Mouse (Mus musculus): ENCODE data around the gene Gm20388.

The Gm20388 gene

DNA sequence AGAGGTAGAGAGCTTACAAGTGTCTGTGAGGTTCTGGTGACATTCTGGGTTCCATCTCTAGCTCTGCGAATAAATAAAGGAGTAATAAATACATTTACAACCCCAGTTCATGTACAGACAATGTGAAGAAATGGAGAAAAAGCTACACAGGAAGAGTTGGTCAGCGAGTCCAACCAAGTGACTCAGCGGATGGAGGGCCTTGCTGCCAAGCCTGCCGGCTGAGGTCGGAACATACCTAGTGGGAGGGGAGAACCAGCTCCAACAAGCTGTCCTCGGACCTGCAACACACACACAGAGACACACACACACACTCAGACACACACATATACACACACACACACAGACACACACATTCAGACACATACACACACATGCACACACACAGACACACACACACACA, 1118.4 kb downstream of the Gm20388 start:
- DNase-seq, result no peak

DNA sequence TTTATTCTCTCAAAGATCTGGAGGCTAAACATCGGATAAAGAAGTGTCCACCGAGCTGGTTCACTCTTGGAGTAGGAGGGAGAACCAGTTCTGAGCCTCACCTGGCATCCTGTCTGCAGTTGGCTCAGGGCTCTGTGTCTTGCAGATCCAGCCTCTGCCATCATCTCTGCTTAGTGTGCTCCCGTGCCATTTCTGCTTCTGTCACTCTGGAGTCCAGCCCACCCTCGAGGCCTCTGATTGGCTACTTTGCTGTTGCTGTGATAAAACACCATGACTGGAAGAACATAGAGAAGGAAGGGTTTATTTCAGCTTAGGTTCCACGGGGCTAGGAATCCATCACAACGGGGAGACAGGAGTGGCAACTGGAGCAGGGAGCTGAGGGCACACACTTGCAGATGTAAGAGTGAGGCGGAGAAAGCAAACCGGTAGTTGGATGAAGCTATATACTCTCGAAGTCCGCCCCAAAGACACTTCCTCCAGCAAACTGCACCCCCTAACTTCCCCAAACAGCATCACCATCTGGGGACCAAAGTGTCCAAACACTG, 1119.9 kb downstream of the Gm20388 start:
- DNase-seq, result no peak

DNA sequence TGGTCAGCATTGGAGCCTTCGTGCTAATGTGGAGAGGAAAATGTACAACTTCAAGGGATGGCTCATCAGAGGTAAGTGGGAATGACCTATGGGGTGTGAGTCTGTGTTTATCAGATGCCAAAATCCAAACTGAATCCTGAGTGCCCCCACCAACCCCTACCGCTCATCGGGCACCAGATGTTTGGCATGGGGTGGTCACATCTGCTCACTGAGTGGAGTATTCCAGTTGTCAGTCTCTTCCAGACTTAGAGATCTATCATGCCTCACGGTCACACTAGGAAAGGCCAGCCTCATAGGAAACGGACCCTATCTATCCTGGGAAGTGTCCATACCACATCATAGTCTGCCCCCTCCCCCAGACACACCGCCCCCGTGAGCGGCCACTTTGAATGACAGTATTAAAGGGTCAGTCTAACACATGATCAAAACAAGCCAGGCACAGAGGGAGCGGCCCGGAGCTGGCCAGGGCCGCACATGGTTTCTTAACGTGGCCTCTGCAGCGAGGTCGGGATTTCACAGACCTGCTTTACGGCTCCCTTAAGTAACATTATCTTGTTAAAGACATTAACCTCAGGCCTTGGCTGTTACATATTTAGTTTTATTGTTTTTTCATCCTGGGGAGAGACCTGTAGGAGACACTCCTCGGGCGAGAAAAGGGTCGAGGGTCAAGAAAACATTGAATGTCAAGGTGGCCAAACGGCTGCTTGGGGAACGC, 1122.8 kb downstream of the Gm20388 start:
- no peak for DNase-seq

DNA sequence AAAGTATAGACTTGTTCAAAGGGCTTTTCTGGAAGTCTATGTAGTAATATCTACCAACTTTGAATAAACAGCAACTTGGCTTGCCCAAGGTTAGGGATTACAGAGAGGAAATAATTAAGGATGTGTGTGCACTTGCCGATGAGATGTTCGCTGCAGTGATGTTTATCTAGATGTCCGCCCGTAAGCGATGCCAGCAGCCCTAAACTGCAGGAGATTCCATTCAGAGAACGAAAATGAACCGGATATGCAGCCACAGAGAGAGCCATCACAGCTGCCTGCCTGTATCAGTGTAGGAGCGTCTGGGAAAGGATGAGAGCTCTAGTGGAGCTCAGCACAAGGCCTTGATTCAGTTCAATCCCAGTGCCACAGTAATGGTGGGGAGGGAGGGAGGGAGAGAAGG, 1125.0 kb downstream of the Gm20388 start:
- DNase-seq, result no peak

DNA sequence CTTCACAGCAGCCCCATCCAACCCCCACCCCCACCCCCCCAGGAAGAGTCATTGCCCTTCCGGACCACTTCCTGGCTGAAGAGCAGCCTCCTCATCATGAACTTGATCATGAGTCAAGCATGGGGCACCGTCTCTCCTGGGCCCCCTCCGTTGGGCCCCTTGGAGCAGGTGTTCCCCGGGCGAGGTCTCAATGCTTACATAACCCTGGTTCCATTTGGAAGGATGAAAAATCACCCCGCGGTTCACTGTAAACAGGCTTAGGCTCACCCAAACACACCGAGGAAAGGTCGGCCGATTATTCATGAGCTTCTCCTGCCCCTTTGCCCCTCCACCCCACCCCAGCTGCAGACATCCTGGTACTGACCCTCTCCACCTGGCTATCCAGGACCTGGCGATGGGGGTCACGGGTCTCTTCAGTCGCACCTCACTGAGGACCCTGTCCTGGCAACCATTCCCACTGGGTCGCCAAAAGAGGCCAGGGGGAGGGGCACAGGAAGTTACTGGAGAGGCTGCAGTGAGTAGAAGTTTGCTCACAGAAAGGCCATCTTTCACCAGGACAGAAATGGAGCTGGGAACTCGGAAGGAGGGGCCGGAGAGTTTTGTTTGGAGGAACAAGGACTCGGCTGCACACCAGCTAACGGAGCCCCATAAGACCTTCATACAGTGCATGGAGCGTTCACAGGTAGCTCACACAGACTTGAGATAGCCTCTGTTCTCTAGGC, 1133.2 kb downstream of the Gm20388 start:
- no peak for DNase-seq

DNA sequence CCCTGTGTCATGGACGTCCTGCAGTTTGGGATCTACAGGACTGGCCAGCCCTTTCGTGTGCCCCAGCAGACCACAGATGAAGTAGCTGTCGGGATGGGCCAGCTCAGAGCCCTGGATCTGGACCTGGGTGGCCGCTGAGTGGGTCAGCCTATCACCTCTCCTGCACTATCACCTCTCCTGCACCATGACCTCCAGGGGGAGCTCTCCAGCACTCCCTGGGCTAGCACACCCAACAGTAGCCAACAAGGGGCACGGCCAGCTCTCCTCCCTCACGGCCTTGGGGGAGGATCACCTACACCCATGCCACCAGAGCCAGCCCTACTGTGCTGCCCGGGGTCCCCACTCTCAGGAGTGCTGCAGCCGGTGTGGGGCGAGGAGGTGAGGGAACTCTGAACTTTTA, 1136.8 kb downstream of the Gm20388 start:
- DNase-seq, result no peak

DNA sequence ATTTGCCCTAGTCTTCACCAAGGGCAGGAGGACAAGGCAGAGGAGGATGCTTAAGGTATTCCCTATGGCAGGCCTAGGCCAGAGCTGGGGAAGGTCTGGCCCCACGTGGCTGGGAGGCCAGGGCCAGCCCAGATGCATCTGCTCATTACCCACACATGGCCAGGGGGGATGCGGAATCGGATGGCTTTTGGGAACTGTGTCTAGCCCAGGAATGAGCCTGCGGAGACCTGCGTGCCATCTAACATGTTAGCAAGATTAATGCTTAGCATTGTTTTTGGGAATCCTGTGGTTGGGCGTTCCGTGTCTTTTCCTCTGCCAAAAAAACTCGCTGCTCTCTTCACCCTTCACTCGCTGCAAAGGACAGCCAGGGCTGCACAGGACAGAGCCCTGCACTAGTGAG, 1147.4 kb downstream of the Gm20388 start:
- DNase-seq, result no peak

DNA sequence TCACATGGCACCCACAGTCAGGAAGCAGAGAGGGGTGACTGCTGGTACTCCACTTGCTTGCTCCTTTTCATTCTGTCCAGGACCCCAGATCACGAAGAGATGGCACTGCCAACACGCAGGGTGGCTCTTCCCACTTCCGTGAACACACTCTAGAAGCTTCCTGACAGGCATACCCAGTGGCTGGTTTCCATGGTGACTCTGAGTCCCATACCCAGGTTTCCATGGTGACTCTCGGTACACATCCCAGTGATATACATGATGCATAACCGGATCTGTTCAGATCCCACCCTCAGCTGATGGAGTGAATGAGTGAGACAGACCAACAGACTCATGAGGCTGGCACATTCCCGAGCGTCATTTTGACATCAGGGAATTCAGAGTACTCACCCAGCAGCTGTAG, 1148.5 kb downstream of the Gm20388 start:
- no peak for DNase-seq

DNA sequence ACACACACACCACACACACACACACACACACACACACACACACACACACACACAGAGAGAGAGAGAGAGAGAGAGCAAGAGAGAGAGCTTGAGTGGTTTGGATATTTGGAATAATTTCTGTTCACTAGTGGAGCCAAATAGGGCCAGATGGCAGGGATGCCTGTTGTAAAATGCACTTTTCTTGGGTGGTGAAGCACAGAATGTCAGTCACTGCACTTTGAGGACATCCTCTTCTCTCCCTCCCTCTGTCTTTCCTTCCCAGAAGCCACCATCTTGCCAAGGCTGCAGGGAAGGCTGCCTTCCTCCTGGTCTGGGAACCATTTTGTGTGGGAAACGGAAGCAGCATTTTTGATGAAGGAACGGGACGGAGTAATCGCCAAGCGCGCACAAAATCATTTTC, 1151.9 kb downstream of the Gm20388 start:
- no peak for DNase-seq

DNA sequence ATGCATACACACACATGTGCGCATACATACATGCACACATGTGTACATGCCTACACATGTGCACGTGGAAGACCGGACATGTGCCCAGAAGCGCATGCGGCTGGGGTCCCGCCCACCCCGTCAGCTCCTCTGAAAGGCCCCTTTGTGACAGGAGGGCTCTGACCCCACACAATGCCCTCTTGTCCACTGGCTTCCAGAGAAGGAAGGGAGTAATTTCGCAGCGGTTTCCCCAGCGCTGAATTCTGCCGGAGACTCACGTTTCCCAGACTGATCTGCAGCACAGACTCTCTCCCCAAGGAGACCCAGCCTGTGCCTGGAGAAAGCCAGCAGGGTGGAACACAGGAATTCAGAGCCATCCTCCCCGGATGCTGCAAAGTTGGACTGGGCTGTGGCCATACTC, 1153.0 kb downstream of the Gm20388 start:
- no peak for DNase-seq

DNA sequence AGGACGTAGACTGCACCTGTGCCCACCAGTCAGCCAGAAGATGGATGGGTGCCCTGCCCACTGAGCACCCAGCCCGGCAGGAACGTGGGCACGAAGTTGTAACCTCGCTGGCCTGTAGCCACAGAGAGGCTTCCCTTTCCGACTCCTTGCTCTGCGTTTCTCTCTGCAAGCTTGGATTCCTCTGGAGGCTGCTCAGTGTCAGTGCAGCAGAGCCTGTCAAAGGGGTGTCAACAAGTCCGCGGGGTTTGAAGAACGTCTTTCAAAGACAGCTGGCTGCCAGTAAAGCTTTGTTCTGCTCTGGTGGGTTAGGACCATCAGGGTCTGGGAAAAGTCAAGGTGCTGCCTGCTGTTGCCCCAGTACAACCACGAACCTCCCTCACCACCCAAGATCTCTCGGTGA, 1160.8 kb downstream of the Gm20388 start:
- DNase-seq, result no peak

DNA sequence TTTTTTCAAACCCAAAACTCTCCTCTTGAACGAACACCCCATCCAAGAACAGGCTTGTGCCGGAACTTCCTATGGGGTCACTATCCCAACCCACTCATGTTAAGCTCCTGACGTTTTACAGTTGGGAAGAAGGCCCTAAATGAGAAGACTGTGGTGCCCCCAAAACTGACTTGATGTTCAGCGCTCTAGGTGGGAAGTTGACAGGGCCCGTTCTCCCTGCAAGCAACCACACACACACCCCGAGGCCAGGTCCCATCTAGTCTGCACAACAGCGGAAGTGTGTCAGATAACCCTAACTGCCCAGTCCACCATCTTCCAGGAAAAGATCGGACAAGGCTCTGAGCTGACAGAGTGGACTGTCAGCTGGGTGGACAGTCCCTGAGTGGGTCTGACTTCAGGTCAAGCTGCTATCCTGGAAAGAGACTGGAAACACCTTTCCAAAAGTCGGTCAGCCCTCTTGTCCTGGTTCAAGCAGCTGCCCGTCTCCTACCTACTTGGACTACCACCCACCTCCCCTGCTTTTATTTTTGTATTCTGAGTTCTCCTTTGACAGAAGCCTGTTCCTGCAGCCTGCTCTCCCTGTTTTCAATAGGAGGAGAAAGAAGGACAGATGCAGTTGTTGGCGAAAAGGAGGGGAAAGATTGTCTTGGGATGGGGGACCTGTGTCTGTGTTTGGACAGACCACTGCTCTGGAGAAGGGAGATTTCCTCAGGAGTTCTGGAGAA, 1161.9 kb downstream of the Gm20388 start:
- DNase-seq, result no peak

DNA sequence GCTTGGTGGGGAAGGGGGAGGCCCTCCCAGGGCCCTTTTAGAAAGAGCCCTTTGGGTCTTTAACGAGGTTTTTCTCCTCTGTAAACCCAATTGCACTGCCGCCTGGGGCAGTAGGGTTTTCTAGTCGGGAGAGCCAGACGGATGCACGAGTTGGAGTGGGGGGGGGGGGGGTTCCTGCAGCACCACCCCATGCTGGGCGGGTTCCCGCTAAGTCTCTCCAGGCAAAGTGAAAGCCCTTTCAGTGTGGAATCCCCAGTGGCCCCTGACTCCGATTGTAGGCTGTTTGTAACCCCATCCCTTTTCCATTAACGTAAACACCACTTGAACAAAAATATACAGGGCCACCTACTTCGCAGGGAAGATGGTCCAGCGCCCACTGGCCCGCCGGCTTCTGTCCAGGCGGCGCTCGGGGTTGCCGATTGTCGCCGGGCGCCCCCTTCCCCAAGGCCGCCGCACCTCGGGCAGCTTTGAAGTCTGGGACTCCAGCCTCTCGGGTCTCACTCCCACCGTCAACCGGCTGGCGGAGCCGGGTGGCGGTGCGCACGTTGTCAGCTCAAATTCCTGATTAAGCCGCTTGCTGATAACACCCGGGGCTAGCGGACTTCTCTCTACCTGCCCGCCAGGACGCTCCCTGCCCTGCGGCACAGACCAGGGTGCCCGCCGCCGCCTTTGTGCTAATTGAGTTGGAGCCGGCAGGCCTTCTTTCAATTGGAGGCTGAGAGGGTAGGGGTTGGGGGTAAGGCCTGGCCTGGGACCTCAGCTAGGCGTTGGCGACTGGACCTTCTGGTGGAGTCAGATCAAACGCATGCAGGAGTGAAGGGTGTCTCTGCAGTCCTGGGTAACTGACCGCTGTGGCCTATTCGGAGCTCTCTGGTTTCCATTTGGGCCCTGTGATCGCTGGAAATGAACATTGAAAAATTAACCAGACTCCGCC, 1162.8 kb downstream of the Gm20388 start:
- DNase-seq, result no peak

DNA sequence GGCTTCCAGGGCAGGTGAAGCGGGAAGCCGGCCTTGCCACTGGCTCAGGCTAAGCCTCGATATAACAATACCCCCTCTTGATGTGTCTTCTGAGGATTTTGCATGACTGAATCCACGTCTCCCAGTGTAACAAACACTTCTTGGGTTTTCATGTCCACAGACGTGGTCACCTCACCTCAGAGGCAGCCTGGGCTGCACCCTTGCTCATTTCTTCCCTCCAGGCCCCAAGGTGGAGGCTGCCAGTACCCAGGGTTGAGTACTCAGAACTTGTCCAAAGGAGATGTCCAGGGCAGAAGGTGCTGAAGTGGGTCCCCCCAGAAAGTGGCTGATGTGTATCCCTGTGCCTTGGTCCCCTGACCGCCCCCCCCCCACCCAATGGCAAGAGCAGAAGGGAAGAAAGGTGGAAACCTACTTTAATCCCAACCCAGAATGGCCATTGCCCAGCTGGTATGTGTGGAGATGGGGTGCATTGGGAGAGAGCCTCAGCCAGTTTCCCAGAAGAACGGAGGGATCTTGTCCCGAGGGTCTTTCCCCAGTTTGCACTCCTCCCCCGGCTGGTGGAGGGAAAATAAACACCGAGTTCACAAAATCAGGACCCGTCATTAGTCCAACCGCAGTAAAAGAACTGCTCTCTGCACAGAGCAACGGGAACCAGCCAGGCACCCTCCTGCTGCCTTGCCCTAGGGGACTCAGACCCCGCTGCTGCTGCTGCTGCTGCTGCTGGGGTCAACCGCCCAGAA, 1163.6 kb downstream of the Gm20388 start:
- DNase-seq, result no peak

DNA sequence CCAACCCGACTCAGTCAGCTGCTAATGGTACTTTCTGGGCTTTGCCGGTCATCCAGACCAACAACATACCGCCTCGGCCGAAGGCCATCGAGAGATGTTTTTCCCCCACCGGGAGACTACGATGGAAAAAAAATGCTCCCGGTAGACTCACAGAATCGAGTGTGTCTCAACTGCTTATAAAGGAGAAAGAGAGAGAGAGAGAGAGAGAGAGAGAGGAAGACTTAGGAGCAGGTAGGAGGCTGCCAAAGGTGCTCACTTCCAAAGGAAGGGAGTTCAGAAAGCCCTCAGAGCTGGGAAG, 1164.2 kb downstream of the Gm20388 start:
- DNase-seq, result no peak

DNA sequence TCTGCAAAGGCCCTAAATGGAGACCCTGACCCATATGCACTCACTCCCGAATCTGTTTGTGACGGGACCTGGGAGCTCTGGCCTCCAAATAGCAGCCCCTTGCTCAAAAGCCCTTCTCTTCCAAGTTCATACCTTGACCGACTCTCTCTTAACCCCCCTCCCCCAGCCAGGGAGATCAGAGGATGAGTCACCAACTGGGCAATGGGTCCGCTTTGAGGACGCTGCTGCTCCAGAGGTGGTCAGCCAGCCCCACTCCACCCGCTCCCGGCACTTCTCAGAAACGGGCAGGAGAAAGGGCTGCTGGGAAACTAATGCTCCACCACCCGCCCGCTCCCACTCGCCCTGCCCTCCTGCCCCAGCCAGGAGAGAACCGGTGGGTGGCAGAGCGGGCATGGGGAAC, 1165.3 kb downstream of the Gm20388 start:
- DNase-seq, result no peak

DNA sequence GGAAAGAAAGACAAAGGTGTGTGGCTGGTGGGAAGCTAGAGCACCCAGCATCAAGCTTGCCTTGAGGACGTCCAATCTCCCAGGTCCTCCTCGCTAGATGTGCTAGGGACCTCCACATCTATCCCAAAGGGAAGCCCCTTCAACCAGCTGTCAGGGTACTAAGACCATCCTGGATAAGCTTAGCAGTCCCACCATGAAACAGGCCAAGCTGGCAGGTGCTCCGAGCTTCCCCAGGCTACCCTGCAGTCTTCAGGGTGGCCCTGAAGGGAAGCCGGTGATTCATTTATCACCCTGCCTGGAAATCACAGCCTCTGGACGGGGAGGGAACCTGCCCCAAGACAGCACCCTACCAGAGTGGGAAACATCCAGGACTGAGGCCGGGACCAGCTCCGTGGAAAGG, 1165.9 kb downstream of the Gm20388 start:
- DNase-seq, result no peak

DNA sequence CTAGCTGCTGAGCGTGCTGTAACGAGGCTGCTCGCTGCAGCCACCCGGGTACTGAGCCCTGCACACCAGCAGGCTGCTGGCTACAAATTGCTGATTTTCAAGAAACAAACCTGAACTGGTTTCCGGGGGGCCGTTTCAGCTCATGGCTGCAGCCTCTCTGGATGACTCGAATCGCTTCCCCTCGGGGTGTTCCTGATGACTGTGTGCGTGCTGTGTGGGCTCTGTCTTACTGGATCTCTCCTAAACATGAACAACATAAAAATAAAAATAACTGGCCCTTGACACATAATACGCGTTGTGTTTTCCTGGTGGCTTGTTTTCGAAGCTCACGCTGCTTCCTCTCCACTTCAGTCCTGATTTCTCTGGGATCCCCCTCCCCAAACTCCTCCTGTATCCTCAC, 1168.1 kb downstream of the Gm20388 start:
- DNase-seq, result no peak

DNA sequence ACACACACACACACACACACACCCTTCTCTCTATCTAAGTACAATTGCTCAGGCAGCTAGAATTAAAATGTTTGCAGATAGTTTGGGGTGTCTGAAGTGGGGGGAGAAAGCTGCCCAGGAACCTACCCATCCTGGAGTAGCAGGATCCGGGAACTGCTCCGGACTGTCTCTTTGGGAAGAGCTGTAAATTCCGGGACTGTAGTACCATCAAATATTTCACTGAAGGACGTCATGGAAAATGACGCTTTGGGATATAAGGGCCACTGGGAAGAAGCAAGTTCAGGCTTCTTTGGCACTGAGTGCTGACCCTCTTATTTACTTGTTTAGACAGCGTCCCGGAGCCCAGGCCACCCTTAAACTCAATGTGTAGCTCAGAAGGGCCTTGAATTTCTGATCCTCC, 1168.6 kb downstream of the Gm20388 start:
- no peak for DNase-seq

DNA sequence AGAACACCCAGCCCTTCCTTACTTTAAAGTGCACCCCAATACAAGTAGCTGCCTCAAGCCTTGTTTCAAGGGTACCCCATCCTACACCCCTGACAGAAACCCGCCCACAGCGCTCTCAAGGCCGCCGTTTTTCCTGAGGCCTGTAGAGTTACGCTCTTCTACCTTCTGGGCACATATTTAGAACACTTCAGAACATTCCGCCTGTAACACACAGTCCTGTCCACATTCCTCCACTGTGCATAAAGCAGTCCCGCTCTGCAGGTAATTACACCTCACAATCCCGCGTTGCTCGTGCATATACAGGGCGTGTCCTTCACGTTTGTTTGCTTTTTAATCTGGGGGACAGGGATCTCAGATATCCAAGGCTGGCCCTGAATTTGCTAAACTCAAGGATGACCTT, 1169.3 kb downstream of the Gm20388 start:
- DNase-seq, result no peak

DNA sequence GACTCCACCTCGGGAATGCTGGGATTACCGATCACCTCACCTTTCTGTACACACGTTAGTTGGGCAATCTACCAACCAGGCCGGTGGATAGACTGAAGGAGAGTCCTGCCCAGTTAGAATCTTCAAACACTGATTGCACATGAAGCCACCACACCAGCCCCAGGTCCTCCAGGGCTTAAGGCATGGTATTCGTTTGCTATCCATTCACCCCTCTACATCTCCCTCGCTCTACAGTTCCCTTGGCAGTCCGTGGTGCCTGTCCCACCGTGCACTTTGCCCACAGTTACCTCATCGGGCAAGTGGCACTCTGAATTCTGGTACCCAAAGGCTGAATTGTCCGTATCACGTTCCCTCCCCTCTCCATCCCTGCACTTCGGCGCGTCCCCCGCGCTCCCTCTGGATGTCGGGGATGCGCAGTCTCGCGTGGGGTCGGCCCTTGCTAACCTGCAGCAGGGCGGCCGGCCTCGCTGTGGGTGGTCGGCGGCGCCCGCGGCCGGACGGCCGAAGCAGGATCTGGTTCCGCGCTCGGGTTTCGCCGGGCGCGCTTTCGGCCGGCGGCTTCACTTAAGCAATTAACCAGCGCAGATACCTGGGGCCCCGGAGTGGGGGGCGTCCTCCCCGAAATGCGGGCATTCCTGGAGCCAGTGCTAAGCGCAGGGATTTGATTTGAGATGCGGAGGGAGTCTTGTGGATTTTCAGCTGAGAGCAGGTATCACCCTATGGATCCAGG, 1169.9 kb downstream of the Gm20388 start:
- DNase-seq, result no peak

DNA sequence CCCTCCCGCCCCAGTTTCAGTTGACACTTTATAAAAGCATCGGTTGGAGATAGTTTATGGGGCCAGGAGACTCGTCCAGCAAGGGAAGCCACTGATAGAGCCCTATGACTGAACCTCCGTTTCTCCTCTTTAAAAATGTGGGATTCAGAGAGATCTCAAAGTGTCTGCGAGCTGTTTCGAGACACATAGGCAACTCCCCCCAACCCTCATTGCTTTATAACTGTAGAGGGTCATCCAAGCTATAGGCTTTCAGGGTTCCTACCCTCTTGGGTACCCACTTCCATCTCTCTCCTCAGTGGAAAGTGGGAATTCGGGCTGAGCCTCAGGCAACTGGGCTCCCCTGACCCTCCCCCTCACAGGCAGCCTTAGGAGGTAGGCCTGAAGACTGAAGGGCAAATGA, 1170.8 kb downstream of the Gm20388 start:
- DNase-seq, result no peak
